Mouse (Mus musculus) MEL (cell line): ENCODE measurements around the gene Edc3. TPM values are rescaled to one million over a fixed set of nuclear protein-coding genes. Genes with fewer than 3 reads are reported as not detected.

Experiments
- DNase-seq: peaks from one replicate; pipeline ENCODE4 v3.0.0; 2011; ENCODE audit warnings: low read depth, low spot score
- H3K27ac ChIP-seq: 2 replicates; pipeline ENCODE4 v1.5.1; 2012; ENCODE audit warnings: low read depth, mild to moderate bottlenecking, control low read depth, low read length, moderate library complexity; ENCODE audit not compliant: control insufficient read depth
- H3K27me3 ChIP-seq, 2 experiments: fragments of 150-350 bp in 1 of 2; sonication (generic) in 1 of 2; 2 replicates each; pipeline ENCODE4 v1.6.1; 2012; ENCODE audit warnings: low read length in 2 of 2, mild to moderate bottlenecking in 2 of 2, improper control_type of control experiment in 1 of 2, moderate library complexity in 1 of 2; ENCODE audit not compliant: insufficient read depth in 2 of 2, control insufficient read depth in 1 of 2
- H3K36me3 ChIP-seq, 2 experiments: 2 replicates each; pipeline ENCODE4 v1.6.1; 2012 to 2014; ENCODE audit warnings: low read length in 2 of 2, improper control_type of control experiment in 1 of 2, inconsistent platforms in 1 of 2, mild to moderate bottlenecking in 1 of 2; ENCODE audit not compliant: insufficient read depth in 2 of 2, control insufficient read depth in 1 of 2
- H3K4me1 ChIP-seq, 2 experiments: fragments of 150-350 bp in 1 of 2; sonication (generic) in 1 of 2; 2 replicates each; pipeline ENCODE4 v1.6.1; 2012; ENCODE audit warnings: low read length in 2 of 2, improper control_type of control experiment in 1 of 2, mild to moderate bottlenecking in 1 of 2; ENCODE audit not compliant: insufficient read depth in 2 of 2, control insufficient read depth in 1 of 2
- H3K4me3 ChIP-seq, 2 experiments: fragments of 150-350 bp in 1 of 2; sonication (generic) in 1 of 2; 2 replicates each; pipeline ENCODE4 v1.5.1; 2012; ENCODE audit warnings: low read depth in 2 of 2, low read length in 2 of 2, mild to moderate bottlenecking in 2 of 2, moderate library complexity in 2 of 2, control low read depth in 1 of 2, improper control_type of control experiment in 1 of 2; ENCODE audit not compliant: control insufficient read depth in 1 of 2, insufficient read depth in 1 of 2
- H3K79me2 ChIP-seq: 2 replicates; pipeline ENCODE4 v1.6.1; 2012; ENCODE audit warnings: mild to moderate bottlenecking, low read length, moderate library complexity; ENCODE audit not compliant: control insufficient read depth, poor library complexity, insufficient read depth
- H3K9ac ChIP-seq: 2 replicates; pipeline ENCODE4 v1.6.1; 2012; ENCODE audit warnings: low read depth, mild to moderate bottlenecking, control low read depth, low read length, moderate library complexity; ENCODE audit not compliant: control insufficient read depth, poor library complexity, severe bottlenecking
- H3K9me3 ChIP-seq: fragments of 150-350 bp; sonication (generic); replicated peaks from 2 replicates; pipeline ENCODE4 v1.6.1; 2012; ENCODE audit warnings: mild to moderate bottlenecking, low read length, improper control_type of control experiment, moderate library complexity; ENCODE audit not compliant: insufficient read depth
- BHLHE40 ChIP-seq: IDR thresholded peaks from 2 replicates; pipeline ENCODE4 v1.6.1; 2012; ENCODE audit warnings: low read depth, mild to moderate bottlenecking, inconsistent platforms, low read length, improper control_type of control experiment, borderline replicate concordance
- CHD1 ChIP-seq: IDR thresholded peaks from 2 replicates; pipeline ENCODE4 v1.6.1; 2012; ENCODE audit warnings: low read depth, mild to moderate bottlenecking, inconsistent platforms, low read length, improper control_type of control experiment
- CHD2 ChIP-seq: IDR thresholded peaks from 2 replicates; pipeline ENCODE4 v1.6.1; 2011; ENCODE audit warnings: low read length, improper control_type of control experiment
- CTCF ChIP-seq, 3 experiments: IDR thresholded peaks in 2 of 3; conservative IDR thresholded peaks in 1 of 3; 2 replicates each; pipeline ENCODE4 v1.5.1; 2011 to 2012; ENCODE audit warnings: low read length in 3 of 3, low read depth in 2 of 3, mild to moderate bottlenecking in 2 of 3, improper control_type of control experiment in 1 of 3, inconsistent platforms in 1 of 3, mixed read lengths in 1 of 3, moderate library complexity in 1 of 3; ENCODE audit not compliant: control insufficient read depth in 1 of 3, insufficient read depth in 1 of 3, poor library complexity in 1 of 3, severe bottlenecking in 1 of 3
- E2F4 ChIP-seq: IDR thresholded peaks from 2 replicates; pipeline ENCODE4 v1.6.1; 2011; ENCODE audit warnings: low read depth, low read length, improper control_type of control experiment, borderline replicate concordance
- ELF1 ChIP-seq: IDR thresholded peaks from 2 replicates; pipeline ENCODE4 v1.6.1; 2014; ENCODE audit warnings: low read depth, mild to moderate bottlenecking, inconsistent platforms, low read length, improper control_type of control experiment, moderate library complexity
- ETS1 ChIP-seq: IDR thresholded peaks from 2 replicates; pipeline ENCODE4 v1.6.1; 2012; ENCODE audit warnings: low read depth, mild to moderate bottlenecking, inconsistent platforms, low read length, improper control_type of control experiment, moderate library complexity
- GABPA ChIP-seq: IDR thresholded peaks from 2 replicates; pipeline ENCODE4 v1.6.1; 2012; ENCODE audit warnings: low read depth, mild to moderate bottlenecking, inconsistent platforms, low read length, improper control_type of control experiment, moderate library complexity
- HCFC1 ChIP-seq: IDR thresholded peaks from 2 replicates; pipeline ENCODE4 v1.6.1; 2012; ENCODE audit warnings: low read depth, mild to moderate bottlenecking, inconsistent platforms, low read length, improper control_type of control experiment, moderate library complexity
- JUND ChIP-seq: IDR thresholded peaks from 2 replicates; pipeline ENCODE4 v1.6.1; 2011; ENCODE audit warnings: low read depth, mild to moderate bottlenecking, improper control_type of control experiment, low read length
- KAT2A ChIP-seq: conservative IDR thresholded peaks from 2 replicates; pipeline ENCODE4 v1.6.1; 2012; ENCODE audit warnings: low read depth, low read length, improper control_type of control experiment, inconsistent platforms
- MAFK ChIP-seq: IDR thresholded peaks from 2 replicates; pipeline ENCODE4 v1.6.1; 2011; ENCODE audit warnings: low read depth, mild to moderate bottlenecking, low read length, improper control_type of control experiment, borderline replicate concordance
- MAX ChIP-seq: IDR thresholded peaks from 2 replicates; pipeline ENCODE4 v1.6.1; 2011; ENCODE audit warnings: low read length, improper control_type of control experiment
- MAZ ChIP-seq: IDR thresholded peaks from 2 replicates; pipeline ENCODE4 v1.6.1; 2012; ENCODE audit warnings: low read depth, mild to moderate bottlenecking, inconsistent platforms, low read length, improper control_type of control experiment
- MEF2A ChIP-seq: IDR thresholded peaks from 2 replicates; pipeline ENCODE4 v1.6.1; 2014; ENCODE audit warnings: low read depth, mild to moderate bottlenecking, inconsistent platforms, low read length, improper control_type of control experiment; ENCODE audit not compliant: poor library complexity, insufficient replicate concordance, severe bottlenecking; ENCODE audit errors: extremely low read depth
- MXI1 ChIP-seq: IDR thresholded peaks from 2 replicates; pipeline ENCODE4 v1.6.1; 2011; ENCODE audit warnings: mild to moderate bottlenecking, low read depth, low read length, improper control_type of control experiment
- MYB ChIP-seq: IDR thresholded peaks from 2 replicates; pipeline ENCODE4 v1.6.1; 2011; ENCODE audit warnings: mild to moderate bottlenecking, low read depth, low read length, improper control_type of control experiment
- MYC ChIP-seq: IDR thresholded peaks from 2 replicates; pipeline ENCODE4 v1.6.1; 2011; ENCODE audit warnings: low read depth, mild to moderate bottlenecking, low read length, improper control_type of control experiment, moderate library complexity
- NELFE ChIP-seq: IDR thresholded peaks from 2 replicates; pipeline ENCODE4 v1.6.1; 2011; ENCODE audit warnings: low read depth, low read length, improper control_type of control experiment
- NRF1 ChIP-seq: IDR thresholded peaks from 2 replicates; pipeline ENCODE4 v1.6.1; 2014; ENCODE audit warnings: low read depth, mild to moderate bottlenecking, inconsistent platforms, low read length, improper control_type of control experiment, moderate library complexity; ENCODE audit not compliant: poor library complexity, insufficient read depth, severe bottlenecking
- POLR2A ChIP-seq, 2 experiments: IDR thresholded peaks; 2 replicates each; pipeline ENCODE4 v1.6.1; 2011 to 2012; ENCODE audit warnings: low read length in 2 of 2, mild to moderate bottlenecking in 2 of 2, control low read depth in 1 of 2, improper control_type of control experiment in 1 of 2, low read depth in 1 of 2, moderate library complexity in 1 of 2; ENCODE audit not compliant: control insufficient read depth in 1 of 2, insufficient read depth in 1 of 2, poor library complexity in 1 of 2
- POLR2AphosphoS2 ChIP-seq: IDR thresholded peaks from 2 replicates; pipeline ENCODE4 v1.6.1; 2011; ENCODE audit warnings: low read length, improper control_type of control experiment
- POLR2AphosphoS5 ChIP-seq: IDR thresholded peaks from 2 replicates; pipeline ENCODE4 v1.6.1; 2012; ENCODE audit warnings: low read depth, borderline replicate concordance, mild to moderate bottlenecking, inconsistent platforms, low read length, moderate library complexity, mixed read lengths
- RAD21 ChIP-seq: IDR thresholded peaks from 2 replicates; pipeline ENCODE4 v1.6.1; 2011; ENCODE audit warnings: mild to moderate bottlenecking, low read depth, low read length, improper control_type of control experiment
- RCOR1 ChIP-seq: IDR thresholded peaks from 2 replicates; pipeline ENCODE4 v1.6.1; 2012; ENCODE audit warnings: low read depth, mild to moderate bottlenecking, inconsistent platforms, low read length, improper control_type of control experiment
- SIN3A ChIP-seq: IDR thresholded peaks from 2 replicates; pipeline ENCODE4 v1.6.1; 2012; ENCODE audit warnings: low read length, improper control_type of control experiment, inconsistent platforms
- SMC3 ChIP-seq: IDR thresholded peaks from 2 replicates; pipeline ENCODE4 v1.6.1; 2011; ENCODE audit warnings: low read depth, low read length, improper control_type of control experiment
- TAL1 ChIP-seq: IDR thresholded peaks from 2 replicates; pipeline ENCODE4 v1.6.1; 2012; ENCODE audit warnings: mild to moderate bottlenecking, inconsistent platforms, low read length, moderate library complexity, mixed read lengths
- TBP ChIP-seq: IDR thresholded peaks from 2 replicates; pipeline ENCODE4 v1.8.0; 2011; ENCODE audit warnings: low read depth, low read length, improper control_type of control experiment
- TCF12 ChIP-seq: IDR thresholded peaks from 2 replicates; pipeline ENCODE4 v1.6.1; 2014; ENCODE audit warnings: low read depth, mild to moderate bottlenecking, inconsistent platforms, low read length, improper control_type of control experiment, moderate library complexity
- UBTF ChIP-seq: IDR thresholded peaks from 2 replicates; pipeline ENCODE4 v1.6.1; 2012; ENCODE audit warnings: low read depth, mild to moderate bottlenecking, inconsistent platforms, low read length, improper control_type of control experiment, moderate library complexity, borderline replicate concordance; ENCODE audit not compliant: insufficient read depth
- USF1 ChIP-seq: IDR thresholded peaks from 2 replicates; pipeline ENCODE4 v1.6.1; 2014; ENCODE audit warnings: low read depth, mild to moderate bottlenecking, inconsistent platforms, low read length, improper control_type of control experiment, moderate library complexity
- USF2 ChIP-seq, 2 experiments: IDR thresholded peaks; 2 replicates each; pipeline ENCODE4 v1.6.1; 2011 to 2012; ENCODE audit warnings: improper control_type of control experiment in 2 of 2, low read length in 2 of 2, borderline replicate concordance in 1 of 2, inconsistent platforms in 1 of 2, low read depth in 1 of 2, mild to moderate bottlenecking in 1 of 2; ENCODE audit not compliant: insufficient read depth in 1 of 2
- ZC3H11A ChIP-seq: IDR thresholded peaks from 2 replicates; pipeline ENCODE4 v1.6.1; 2012; ENCODE audit warnings: low read depth, mild to moderate bottlenecking, inconsistent platforms, low read length, improper control_type of control experiment
- ZKSCAN1 ChIP-seq: IDR thresholded peaks from 2 replicates; pipeline ENCODE4 v1.6.1; 2012; ENCODE audit warnings: low read depth, mild to moderate bottlenecking, inconsistent platforms, low read length, improper control_type of control experiment, moderate library complexity
- ZMIZ1 ChIP-seq: IDR thresholded peaks from 2 replicates; pipeline ENCODE4 v1.6.1; 2012; ENCODE audit warnings: low read depth, mild to moderate bottlenecking, inconsistent platforms, low read length, improper control_type of control experiment, moderate library complexity
- ZNF384 ChIP-seq: IDR thresholded peaks from 2 replicates; pipeline ENCODE4 v1.6.1; 2012; ENCODE audit warnings: low read depth, mild to moderate bottlenecking, inconsistent platforms, low read length, improper control_type of control experiment
- polyA plus RNA-seq, 2 experiments: library from polyadenylated mRNA; stranded (reverse) in 1 of 2; unstranded in 1 of 2; fragments of >175 nt in 1 of 2; fragments of >200 nt in 1 of 2; gene quantifications; 2 replicates each; pipeline versions ENCODE4 v1.2.1 to v1.2.4; 2012; ENCODE audit warnings: low replicate concordance in 2 of 2, low read depth in 1 of 2; ENCODE audit not compliant: insufficient read length in 2 of 2, insufficient read depth in 1 of 2, missing spikeins in 1 of 2
- total RNA-seq: library from RNA; depleted of rRNA; stranded (reverse); fragments of 300-350 nt; gene quantifications from 2 replicates; pipeline ENCODE4 v1.2.3, GENCODE M21; 2012

The Edc3 gene
- total and polyA plus RNA-seq, 3 experiments, result 7.2 to 25.7 TPM; not detected in 1

DNA sequence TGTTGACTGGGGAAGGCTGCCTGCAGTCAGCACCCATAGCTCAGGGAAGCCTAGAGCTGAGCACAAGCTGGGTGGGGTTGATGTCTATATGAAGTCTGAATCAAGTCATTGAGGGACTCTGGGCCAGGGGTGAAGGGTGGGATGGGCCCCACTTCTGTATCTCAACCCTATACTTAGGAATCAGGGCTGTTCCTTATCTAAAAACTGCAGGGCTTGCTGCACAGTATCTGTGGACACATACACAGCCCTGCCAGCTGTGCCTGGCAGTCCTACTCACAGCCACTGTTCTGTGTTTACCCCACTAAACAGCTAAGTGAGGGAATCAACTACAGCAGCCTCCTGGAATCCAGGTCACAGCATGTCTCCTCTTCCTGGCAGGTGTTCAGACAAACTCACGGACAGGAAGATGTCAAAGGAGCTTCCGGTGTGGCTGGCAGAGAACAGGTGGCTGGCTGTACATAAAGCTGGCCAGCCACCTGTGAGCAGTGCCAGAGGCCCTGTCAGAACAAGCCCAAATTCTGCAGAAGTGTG lies 61.3 kb downstream of the Edc3 start:
- Histone ChIP-seq H3K27me3 (peaks cover 0 to 1% of the 10 kb centered on the region in 2 experiments; a peak in 1 of 4 replicates), H3K27ac (peak overlapping the region; percentile 66), H3K79me2 (peaks cover 9% of the 10 kb centered on the region), H3K9me3 (no peaks in the 10 kb centered on the region), H3K9ac (peak overlapping the region; percentile 9; the same call in 1 of the 2 replicates), H3K4me1 (peaks cover 5 to 42% of the 10 kb centered on the region in 2 experiments), H3K36me3 (peaks cover 0 to 25% of the 10 kb centered on the region in 2 experiments; a peak in 2 of 4 replicates), H3K4me3 (no peak overlapping the region)
- DNase-seq, result peak; percentile 72
- no peak for TF ChIP-seq USF1
- TF ChIP-seq CHD2, result no peak
- TF ChIP-seq NRF1, result no peak
- no peak for TF ChIP-seq MEF2A
- TF ChIP-seq MAFK, result no peak
- TF ChIP-seq HCFC1, result peak; percentile 12; the same call in 1 of the 2 replicates
- TF ChIP-seq JUND, result no peak
- TF ChIP-seq MYB, result no peak
- TF ChIP-seq ZNF384, result no peak
- no peak for TF ChIP-seq ZC3H11A
- TF ChIP-seq GABPA, result no peak
- no peak for TF ChIP-seq E2F4
- peak; percentile 56; the same call in 1 of the 2 replicates for TF ChIP-seq MAX
- no peak for TF ChIP-seq ZKSCAN1
- no peak for TF ChIP-seq POLR2A (IDR thresholded peaks at IDR 0.05; ENCODE audit: control insufficient read depth in 1 of 2, insufficient read depth in 1 of 2, low read depth in 1 of 2, low read length in 2 of 2, poor library complexity in 1 of 2)
- no peak for TF ChIP-seq POLR2AphosphoS2
- TF ChIP-seq MYC, result no peak
- TF ChIP-seq RAD21, result no peak
- no peak for TF ChIP-seq UBTF
- TF ChIP-seq POLR2AphosphoS5, result no peak
- no peak for TF ChIP-seq ELF1
- TF ChIP-seq KAT2A, result no peak
- TF ChIP-seq NELFE, result no peak
- peak; percentile 95 for TF ChIP-seq RCOR1
- TF ChIP-seq MAZ, result peak; percentile 33; the same call in 1 of the 2 replicates
- TF ChIP-seq TCF12, result peak; percentile 95
- peak; percentile 89 for TF ChIP-seq ETS1
- no peak for TF ChIP-seq MXI1
- TF ChIP-seq CTCF (IDR thresholded peaks at IDR 0.05 in 2 of 3, conservative IDR thresholded peaks at IDR 0.05 in 1 of 3; ENCODE audit: control insufficient read depth in 1 of 3, insufficient read depth in 1 of 3, low read depth in 2 of 3, low read length in 3 of 3, poor library complexity in 1 of 3, severe bottlenecking in 1 of 3), result no peak
- TF ChIP-seq ZMIZ1, result no peak
- TF ChIP-seq TAL1, result peak; percentile 98
- TF ChIP-seq SIN3A, result peak; percentile 87
- TF ChIP-seq CHD1, result no peak
- TF ChIP-seq SMC3, result no peak
- no peak for TF ChIP-seq USF2 (IDR thresholded peaks at IDR 0.05; ENCODE audit: borderline replicate concordance in 1 of 2, insufficient read depth in 1 of 2, low read depth in 1 of 2, low read length in 2 of 2)
- peak; percentile 50; the same call in 1 of the 2 replicates for TF ChIP-seq BHLHE40
- no peak for TF ChIP-seq TBP
